Mouse (Mus musculus) NIH3T3 (cell line): ENCODE results near the gene Hs3st3a1.

ENCODE experiments used
- DNase-seq: peaks from one replicate; pipeline ENCODE4 v3.0.0-alpha.2; 2012; ENCODE audit warnings: low read depth

The Hs3st3a1 gene

DNA sequence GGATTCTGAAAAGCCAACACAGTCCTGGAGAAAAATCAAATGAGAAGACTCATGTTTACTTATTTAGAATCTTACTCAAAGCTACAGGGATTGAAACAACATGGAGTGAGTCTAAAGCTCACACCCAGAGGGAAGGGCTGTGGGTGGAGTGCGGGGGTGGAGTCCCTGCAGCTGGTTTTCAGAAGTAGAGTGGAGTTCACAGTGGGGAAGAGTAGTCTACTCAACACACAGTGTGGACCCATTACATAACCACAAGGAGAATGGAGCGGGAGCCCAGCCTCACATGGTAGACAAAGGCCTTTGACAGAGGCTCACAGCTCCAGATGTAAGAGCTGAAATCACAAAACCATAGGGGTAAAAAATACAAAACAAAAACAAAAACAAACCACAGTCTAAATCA is 123.2 kb downstream of the Hs3st3a1 start:
- DNase-seq = no peak

DNA sequence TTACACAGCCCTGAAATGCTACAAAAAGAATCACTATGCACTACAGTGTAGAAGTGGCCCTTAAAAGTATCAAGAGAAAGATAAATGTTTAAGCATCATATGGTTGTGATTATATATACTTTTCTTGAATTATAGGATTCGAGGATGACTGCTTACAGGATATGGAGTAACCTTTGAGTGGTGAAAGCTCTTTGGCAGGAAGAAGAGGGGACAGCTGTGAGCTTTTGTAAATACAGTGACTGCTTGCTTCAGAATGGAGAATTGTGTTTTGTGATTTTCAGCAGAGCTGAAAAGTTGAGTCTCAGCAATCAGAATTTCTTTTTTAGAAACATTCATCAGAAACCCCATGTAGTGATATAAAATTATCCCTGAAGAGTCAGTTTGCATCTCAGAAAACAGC is 124.3 kb downstream of the Hs3st3a1 start:
- no peak for DNase-seq

DNA sequence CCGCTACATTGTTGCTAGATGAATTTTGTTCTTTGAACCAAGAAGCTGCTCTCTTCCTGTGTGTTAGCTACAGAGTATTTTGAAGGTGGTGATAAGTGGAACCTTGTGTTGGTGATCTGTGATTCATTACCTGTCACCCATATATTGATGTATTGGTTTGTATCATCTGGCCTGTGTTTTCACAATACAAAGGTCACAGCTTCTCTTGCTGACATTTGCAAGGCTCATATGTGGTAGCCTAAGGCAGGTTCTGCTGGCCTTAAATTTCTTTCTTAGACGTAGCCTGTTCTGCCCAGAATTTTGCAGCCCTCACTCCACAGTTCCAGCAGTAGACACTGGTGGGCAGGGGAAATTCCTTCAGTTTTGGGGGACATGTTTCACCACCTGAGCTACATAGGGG is 125.3 kb downstream of the Hs3st3a1 start:
- no peak for DNase-seq

DNA sequence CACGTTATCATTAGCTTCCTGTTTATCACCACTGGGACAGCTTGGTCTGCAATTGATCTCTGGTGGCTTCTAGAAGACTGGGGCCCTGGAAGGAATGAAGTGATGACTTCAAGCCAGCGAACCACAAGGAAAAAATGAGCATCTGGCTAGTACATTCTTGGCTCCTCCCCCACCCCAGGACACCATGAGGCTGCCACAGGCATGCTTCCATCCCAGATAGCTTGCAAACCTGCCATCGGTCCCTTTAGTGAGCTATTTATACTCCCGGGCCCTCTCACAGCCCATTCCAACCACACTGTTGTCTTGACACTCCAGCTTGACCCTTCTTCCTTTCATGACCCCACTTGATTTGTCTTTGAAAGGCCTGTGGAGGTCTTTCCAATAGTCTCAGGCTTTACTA is 127.6 kb downstream of the Hs3st3a1 start:
- DNase-seq = no peak
